Mouse (Mus musculus) heart, adult 2 months (tissue): Measurements from ENCODE around the gene Bdp1. TPM values are rescaled to one million over a fixed set of nuclear protein-coding genes. Genes with fewer than 3 reads are reported as not detected.

Experiments used
- DNase-seq, 2 experiments: peaks; one replicate each; pipeline ENCODE4 v3.0.0; 2021
- H3K27ac ChIP-seq: fragments of 200-600 bp; 2 replicates; pipeline ENCODE4 v1.8.1; 2022
- H3K27me3 ChIP-seq: fragments of 200-500 bp; 2 replicates; pipeline ENCODE4 v1.6.1; 2012; ENCODE audit warnings: mild to moderate bottlenecking, low read length, inconsistent platforms, mixed read lengths; ENCODE audit not compliant: control insufficient read depth, insufficient read depth
- H3K36me3 ChIP-seq: fragments of 200-500 bp; 2 replicates; pipeline ENCODE4 v1.6.1; 2012; ENCODE audit warnings: low read length, inconsistent platforms; ENCODE audit not compliant: control insufficient read depth, insufficient read depth
- H3K4me1 ChIP-seq: fragments of 200-500 bp; 2 replicates; pipeline ENCODE4 v1.6.1; 2011; ENCODE audit warnings: low read length; ENCODE audit not compliant: control insufficient read depth, insufficient read depth
- H3K4me3 ChIP-seq: fragments of 200-600 bp; 2 replicates; pipeline ENCODE4 v1.8.1; 2022
- H3K79me2 ChIP-seq: fragments of 200-500 bp; replicated peaks from 2 replicates; pipeline ENCODE4 v1.6.1; 2012; ENCODE audit warnings: mild to moderate bottlenecking, inconsistent platforms, low read length, moderate library complexity, mixed read lengths; ENCODE audit not compliant: control insufficient read depth, insufficient read depth
- H3K9ac ChIP-seq: fragments of 200-500 bp; 2 replicates; pipeline ENCODE4 v1.6.1; 2012; ENCODE audit warnings: low read depth, mild to moderate bottlenecking, control low read depth, inconsistent platforms, low read length, mixed read lengths
- CTCF ChIP-seq: fragments of 200-600 bp; IDR thresholded peaks from 2 replicates; pipeline ENCODE4 v1.8.1; 2022; ENCODE audit warnings: antibody characterized with exemption, mild to moderate bottlenecking, moderate library complexity
- EP300 ChIP-seq: fragments of 200-500 bp; IDR thresholded peaks from 2 replicates; pipeline ENCODE4 v1.6.1; 2011; ENCODE audit warnings: low read depth, low read length, control low read depth; ENCODE audit not compliant: insufficient read depth
- POLR2A ChIP-seq: fragments of 200-500 bp; IDR thresholded peaks from 2 replicates; pipeline ENCODE4 v1.6.1; 2011; ENCODE audit warnings: mild to moderate bottlenecking, low read depth, low read length, control low read depth; ENCODE audit not compliant: insufficient read depth
- WGBS: fragments of 180-500 bp; shearing (Covaris S2); methylation state at CpG from one replicate; pipeline ENCODE4 v1.1.7; 2018; 5-methylcytosine and 5-hydroxymethylcytosine counted together
- intact Hi-C: fragments of 180-260 bp; cut with DNase I; formaldehyde crosslinking; loops from one replicate; pipeline ENCODE4 v1.15.1; 2025
- long read RNA-seq: library from polyadenylated mRNA; stranded (forward); transcript quantifications from one replicate; pipeline ENCODE4 v2.0.0, GENCODE M21; 2021
- polyA plus RNA-seq: library from polyadenylated mRNA; depleted of rRNA; stranded (reverse); fragments of >200 nt; gene quantifications from 2 replicates; pipeline ENCODE4 v1.2.3, GENCODE M21; 2012; rRNA removed
- total RNA-seq, 2 experiments: library from RNA; stranded (reverse); gene quantifications; 2 replicates each; pipeline ENCODE4 v1.2.3; 2021

The Bdp1 gene
- total RNA-seq (10 to 100 TPM; 25.6 to 27.1 TPM), polyA plus RNA-seq (1.4 and 5.0 TPM in 2 replicates)
- long read RNA-seq, partial matches to known transcripts: 4 of 6 reads
- long read RNA-seq, other reads (novel, unspliced or antisense): 2 of 6 reads

DNA sequence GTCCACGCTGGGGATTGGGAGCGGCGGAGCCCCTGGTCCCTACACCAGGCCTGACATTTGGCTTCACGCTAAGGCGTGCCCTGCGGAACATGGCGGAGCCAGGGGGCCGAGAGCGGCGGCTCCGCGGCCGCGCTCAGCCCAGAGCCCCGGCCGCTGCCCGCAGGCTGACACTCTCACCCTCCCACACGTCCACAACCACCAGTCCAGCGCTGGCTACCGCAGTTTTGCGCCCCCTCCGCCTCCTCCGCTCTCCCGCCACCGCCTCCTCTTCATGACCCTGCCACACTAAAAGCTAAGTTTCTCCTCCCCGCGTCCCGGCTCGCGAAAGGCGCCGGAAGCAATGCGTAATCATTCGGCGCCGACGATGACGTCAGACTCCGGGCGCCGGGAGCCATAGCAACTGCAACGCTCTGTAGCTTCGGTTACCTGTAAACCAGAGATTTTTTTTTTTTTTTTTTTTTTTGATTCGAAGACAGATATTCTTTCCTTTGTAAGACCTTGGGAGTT lies at the start of gene Bdp1:
TSS of gene Bdp1 (minus strand) at position 323 of the 507 bp plus-strand sequence.
- Histone ChIP-seq H3K27ac (peak within 1 kb of the TSS; percentile 91), H3K9ac (peak within 1 kb of the TSS; percentile 90), H3K27me3 (no peaks in the 10 kb centered on the region), H3K79me2 (no peaks in the 10 kb centered on the region), H3K4me3 (peak within 1 kb of the TSS; percentile 98), H3K36me3 (peaks cover 6% of the 10 kb centered on the region), H3K4me1 (peaks cover 4% of the 10 kb centered on the region)
- peak; percentile 94 to 99 for DNase-seq
- peak; percentile 86 for TF ChIP-seq POLR2A
- no peak for TF ChIP-seq CTCF
- TF ChIP-seq EP300: 0 out of 2 replicates have a peak, but pooled peaks have one; percentile 49
- under 1% methylated on average over 44 of the region's 44 CpGs for WGBS
- intact Hi-C loops: loop anchor here (2.0 to 10.0 kb wide), 2 partner anchors 21 to 759 kb away; partner anchors contain the start of genes Mrps27, Ptcd2 and Smn1

DNA sequence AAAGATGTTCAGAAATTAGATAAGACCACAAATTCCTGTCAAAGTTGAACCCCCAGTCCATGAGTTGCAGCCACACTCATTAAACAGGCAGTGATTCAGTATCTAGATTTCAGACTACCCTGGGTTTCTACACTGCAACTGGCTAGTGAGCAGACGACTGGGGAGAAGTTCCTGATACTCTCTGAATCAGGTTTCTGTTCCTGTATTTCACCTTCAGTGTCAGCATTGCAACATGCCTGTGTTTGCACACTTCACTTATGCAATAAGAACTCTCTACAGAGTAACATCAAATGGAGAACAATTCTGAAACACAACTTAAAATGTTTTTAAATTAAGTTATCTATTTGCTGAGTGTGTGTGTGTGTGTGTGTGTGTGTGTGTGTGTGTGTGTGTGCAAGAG lies 48.8 kb upstream of the Bdp1 start:
- 48% methylated on average over 1 of the region's 1 CpGs for WGBS
- H3K27me3 ChIP-seq: no peaks in the 10 kb centered on the region
- no peaks in the 10 kb centered on the region for H3K36me3 ChIP-seq
- H3K4me3 ChIP-seq: no peak overlapping the region
- no peaks in the 10 kb centered on the region for H3K4me1 ChIP-seq
- H3K79me2 ChIP-seq: no peaks in the 10 kb centered on the region
- DNase-seq: peak in 1 of 2 experiments; percentile 11
- H3K27ac ChIP-seq: no peak overlapping the region
- TF ChIP-seq CTCF: no peak
- TF ChIP-seq POLR2A: no peak
- TF ChIP-seq EP300: no peak
- intact Hi-C loops: no loop called here
- H3K9ac ChIP-seq: no peak overlapping the region

DNA sequence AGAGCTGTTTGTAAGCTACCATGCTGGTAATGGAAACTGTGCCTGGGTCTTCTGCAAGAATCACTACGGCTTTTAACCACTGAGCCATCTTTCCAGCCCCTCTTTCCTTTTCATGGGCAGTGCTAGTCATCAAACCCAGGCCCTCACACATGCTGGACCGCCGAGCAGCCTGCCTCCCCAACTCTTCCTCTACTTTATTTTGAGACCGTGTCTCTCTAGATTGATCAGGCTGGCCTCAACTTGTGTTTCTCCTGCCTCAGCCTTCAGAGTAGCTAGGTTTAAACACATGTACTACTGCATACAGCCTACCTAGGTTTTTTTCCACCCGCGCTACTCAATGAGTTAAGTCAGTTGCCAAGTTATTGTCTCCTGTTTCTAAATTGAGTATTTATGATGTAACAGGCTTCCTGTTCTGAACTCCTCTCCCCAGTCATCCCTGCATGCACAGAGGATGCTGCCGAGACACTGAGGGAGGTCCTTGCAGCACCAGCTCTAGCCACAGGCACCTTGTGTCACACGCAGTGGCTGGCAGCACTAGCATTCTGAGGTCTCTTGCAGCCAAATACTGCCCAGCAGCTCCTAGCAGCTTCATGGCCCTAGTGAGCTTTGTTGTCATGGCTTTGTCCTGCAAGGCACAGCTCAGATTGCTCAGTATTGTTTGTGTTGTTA lies 37.9 kb upstream of the Bdp1 start:
- no peaks in the 10 kb centered on the region for H3K27me3 ChIP-seq
- no peak for DNase-seq
- no peak overlapping the region for H3K27ac ChIP-seq
- H3K79me2 ChIP-seq: no peaks in the 10 kb centered on the region
- no peaks in the 10 kb centered on the region for H3K36me3 ChIP-seq
- TF ChIP-seq EP300 (no peak), POLR2A (no peak), CTCF (no peak)
- H3K4me1 ChIP-seq: no peaks in the 10 kb centered on the region
- no peak overlapping the region for H3K9ac ChIP-seq
- WGBS: 53% methylated on average over 8 of the region's 8 CpGs
- H3K4me3 ChIP-seq: no peak overlapping the region
- intact Hi-C loops: no loop called here

DNA sequence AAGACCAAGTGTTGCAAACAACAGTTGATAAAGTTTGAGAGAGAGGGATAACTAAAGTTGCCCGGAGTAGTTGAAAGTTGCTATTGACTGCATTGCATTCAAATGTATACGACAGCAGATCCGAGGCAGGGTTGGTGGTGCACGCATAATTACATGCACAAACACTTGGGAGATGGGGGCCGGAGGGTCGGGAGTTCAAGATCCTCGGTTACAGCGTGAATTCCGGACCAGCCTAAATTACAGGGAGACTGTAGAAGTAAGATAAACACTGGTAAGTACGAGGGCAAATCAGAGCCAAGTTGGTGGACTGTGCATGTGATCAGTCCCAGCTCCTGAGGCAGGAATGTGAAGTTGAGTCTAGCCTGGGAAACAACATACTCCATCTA lies 21.4 kb upstream of the Bdp1 start:
- Histone ChIP-seq H3K36me3 (no peaks in the 10 kb centered on the region), H3K79me2 (peaks cover 2% of the 10 kb centered on the region; the same call in 1 of the 2 replicates), H3K4me3 (peak overlapping the region; percentile 97), H3K27me3 (no peaks in the 10 kb centered on the region), H3K4me1 (peaks cover 4% of the 10 kb centered on the region), H3K27ac (peak overlapping the region; percentile 71; the same call in 1 of the 2 replicates), H3K9ac (peak overlapping the region; percentile 98)
- DNase-seq: no peak
- 2% methylated on average over 10 of the region's 10 CpGs for WGBS
- intact Hi-C loops: loop anchor here (2.0 to 10.0 kb wide), 2 partner anchors 20 to 370 kb away; partner anchors contain the start of genes Bdp1 and Gtf2h2
- TF ChIP-seq EP300 (no peak), POLR2A (no peak), CTCF (no peak)

DNA sequence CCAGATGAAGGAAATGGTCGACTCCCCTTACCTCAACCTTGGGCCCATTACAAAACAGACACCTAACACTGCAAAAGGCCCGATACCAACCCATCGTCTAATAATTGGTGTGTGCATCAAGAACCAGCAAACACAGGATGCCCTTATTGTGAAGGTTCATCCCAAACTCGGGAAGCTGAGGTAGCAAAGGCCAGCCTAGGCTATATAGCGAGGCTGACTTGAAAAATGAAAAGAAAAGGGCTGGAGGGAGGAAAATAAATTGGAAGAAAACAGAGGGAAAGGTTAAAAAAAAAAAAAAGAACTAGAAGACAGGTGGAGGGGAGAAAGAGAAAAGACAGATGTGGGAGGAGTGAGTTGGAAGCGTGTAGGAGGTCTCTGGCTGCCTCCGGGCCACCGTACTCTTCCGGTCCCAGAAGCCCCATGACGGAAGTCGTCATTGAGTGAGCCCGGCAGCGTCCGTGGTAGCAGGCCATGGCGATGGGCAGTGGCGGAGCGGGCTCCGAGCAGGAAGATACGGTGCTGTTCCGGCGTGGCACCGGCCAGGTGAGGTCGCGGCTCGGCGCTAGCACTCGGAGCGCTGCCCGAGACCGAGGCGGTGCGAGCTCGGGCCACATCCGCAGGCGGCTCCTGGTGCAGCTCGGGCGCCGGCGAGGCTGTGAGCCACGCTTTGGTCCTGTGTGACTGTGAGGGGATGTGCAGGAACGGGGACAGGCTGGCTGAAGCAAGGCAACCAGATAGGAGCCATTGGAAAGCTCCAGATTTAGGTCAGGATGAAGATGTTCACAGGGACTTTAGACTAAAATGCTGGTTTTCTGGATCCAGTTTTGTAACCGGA lies 20.8 kb upstream of the Bdp1 start, which contains the start of gene Smn1:
TSS of gene Smn1 (plus strand) at position 430 of the 835 bp plus-strand sequence.
- Histone ChIP-seq H3K9ac (peak within 1 kb of the TSS; percentile 98), H3K36me3 (no peaks in the 10 kb centered on the region), H3K27me3 (no peaks in the 10 kb centered on the region), H3K4me1 (peaks cover 4% of the 10 kb centered on the region), H3K79me2 (peaks cover 2% of the 10 kb centered on the region; the same call in 1 of the 2 replicates), H3K4me3 (peak within 1 kb of the TSS; percentile 97), H3K27ac (peak within 1 kb of the TSS; percentile 71)
- intact Hi-C loops: loop anchor here (2.0 to 10.0 kb wide), 3 partner anchors 20 to 528 kb away; partner anchors contain the start of genes Ak6, Bdp1, Gtf2h2 and Rad17
- DNase-seq: peak; percentile 95 to 97
- TF ChIP-seq EP300 (peak; percentile 74; the same call in 1 of the 2 replicates), CTCF (no peak), POLR2A (peak; percentile 82)
- 4% methylated on average over 42 of the region's 42 CpGs for WGBS
